Mouse (Mus musculus): ENCODE data around the gene Adamts12. TPM values are rescaled to one million over a fixed set of nuclear protein-coding genes. Genes with fewer than 3 reads are reported as not detected.

The Adamts12 gene
- polyA plus RNA-seq, 1 experiment, result 4.9 TPM

DNA sequence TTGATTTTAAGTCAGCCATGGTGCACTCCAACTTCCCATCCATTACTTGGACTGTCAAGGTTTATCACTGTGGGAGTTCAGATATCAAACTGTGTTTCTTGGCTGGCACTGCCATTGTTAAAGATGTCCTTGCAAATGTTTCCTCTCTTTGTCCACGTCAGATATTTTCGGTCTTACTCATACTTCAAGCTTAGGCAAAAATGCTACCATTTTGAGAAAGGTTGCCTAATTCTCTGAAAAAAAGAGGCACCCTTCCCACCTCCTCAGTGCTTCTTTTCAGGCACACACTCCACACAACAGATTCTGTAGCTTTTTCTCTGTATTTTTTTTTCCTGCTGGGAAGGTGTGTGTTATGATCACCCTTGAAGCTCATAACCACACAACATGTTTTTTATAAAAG is 23.4 kb upstream of the Adamts12 start:
- DNase-seq (ENCODE audit: low read depth), result no peak
- TF ChIP-seq POLR2A (IDR thresholded peaks at IDR 0.05; ENCODE audit: borderline replicate concordance, extremely low read depth, insufficient read depth, insufficient read length, poor library complexity, severe bottlenecking), result no peak
- TF ChIP-seq CTCF (IDR thresholded peaks at IDR 0.05; ENCODE audit: borderline replicate concordance, extremely low read depth, insufficient read depth, insufficient read length), result no peak

DNA sequence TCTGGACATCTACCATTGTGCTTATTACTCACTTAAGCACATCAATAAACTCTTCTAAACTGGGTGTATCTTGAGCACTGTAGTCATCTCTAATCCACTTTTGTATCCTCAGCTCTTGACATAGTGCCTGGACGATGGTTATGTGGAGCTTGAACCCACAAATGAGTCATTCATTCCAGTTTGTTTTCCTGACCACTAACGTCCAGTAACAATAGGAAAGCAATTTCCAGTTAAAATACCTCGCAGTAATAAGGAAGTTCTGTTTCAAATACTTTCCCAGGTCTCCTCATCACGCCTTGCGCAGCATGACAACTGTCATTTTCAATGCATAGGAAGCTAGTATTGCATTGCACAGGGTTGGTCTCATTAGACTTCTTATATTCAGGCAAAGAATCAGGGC is 21.8 kb upstream of the Adamts12 start:
- TF ChIP-seq CTCF (IDR thresholded peaks at IDR 0.05; ENCODE audit: borderline replicate concordance, extremely low read depth, insufficient read depth, insufficient read length) (no peak), POLR2A (IDR thresholded peaks at IDR 0.05; ENCODE audit: borderline replicate concordance, extremely low read depth, insufficient read depth, insufficient read length, poor library complexity, severe bottlenecking) (no peak)
- no peak for DNase-seq (ENCODE audit: low read depth)

DNA sequence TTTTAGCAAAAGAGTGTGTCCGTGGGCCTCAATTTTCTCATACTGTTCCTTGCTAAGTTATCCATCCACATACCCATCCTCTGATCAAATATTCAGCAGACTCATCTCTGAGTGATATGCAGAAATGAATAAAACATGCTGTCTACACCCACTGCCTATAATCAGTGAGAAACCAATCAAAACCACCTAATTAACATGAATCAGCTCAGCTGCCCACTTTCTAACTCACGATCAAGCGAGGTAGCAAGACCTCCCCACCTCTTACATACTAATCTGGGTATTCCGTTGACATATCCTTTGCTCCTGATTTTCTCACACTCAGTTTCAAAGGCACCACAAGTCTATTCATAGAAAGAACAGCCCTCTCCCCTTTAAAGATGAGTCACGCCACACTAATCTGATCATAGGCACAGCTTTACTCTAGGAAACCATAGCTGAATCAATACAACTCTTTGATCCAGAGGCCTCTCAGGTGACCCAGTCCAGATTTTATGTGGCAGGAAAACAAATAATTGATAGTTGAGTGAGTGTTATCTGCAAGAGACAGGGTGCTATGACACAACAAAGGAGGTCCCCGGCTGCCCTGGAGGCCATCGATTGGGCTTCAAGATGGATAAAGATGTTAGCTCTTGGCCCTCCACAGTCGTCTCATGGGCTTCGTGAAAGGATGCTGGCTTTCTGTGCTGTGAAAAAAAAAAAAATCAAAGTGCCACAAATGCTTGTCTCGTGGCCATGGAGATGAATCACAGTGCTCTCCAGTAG is 10.7 kb upstream of the Adamts12 start:
- TF ChIP-seq POLR2A (IDR thresholded peaks at IDR 0.05; ENCODE audit: borderline replicate concordance, extremely low read depth, insufficient read depth, insufficient read length, poor library complexity, severe bottlenecking), result no peak
- TF ChIP-seq CTCF (IDR thresholded peaks at IDR 0.05; ENCODE audit: borderline replicate concordance, extremely low read depth, insufficient read depth, insufficient read length), result no peak

DNA sequence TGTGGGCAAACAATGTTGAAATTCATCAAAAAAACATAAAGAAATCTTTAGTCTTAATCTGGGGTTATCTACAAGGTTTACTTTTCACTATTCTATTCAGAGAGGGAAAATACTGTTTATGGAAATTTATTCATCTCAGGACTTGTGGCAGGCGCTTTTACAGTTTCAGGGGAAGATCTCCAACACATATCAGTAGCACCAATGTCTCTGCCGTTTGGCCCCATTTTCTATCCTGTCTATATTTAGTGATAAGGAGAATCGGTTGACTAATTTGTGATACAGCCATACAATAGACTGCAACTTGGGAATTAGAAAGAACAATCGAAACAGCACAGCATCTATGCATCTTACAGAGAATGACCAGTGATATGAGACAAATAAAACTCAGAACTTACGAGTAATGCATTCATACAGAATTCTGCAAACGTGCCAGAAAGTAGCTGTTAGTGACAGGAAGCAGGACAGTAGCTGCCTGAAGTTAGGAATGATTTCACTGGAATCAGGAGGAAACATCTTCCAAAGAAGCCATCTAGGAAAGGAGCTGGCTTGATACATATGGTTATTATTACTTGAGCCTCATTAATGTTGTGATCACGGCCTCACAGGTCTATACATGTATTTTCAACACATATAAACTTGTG is 10.0 kb upstream of the Adamts12 start:
- no peak for DNase-seq (ENCODE audit: low read depth)
- TF ChIP-seq POLR2A (IDR thresholded peaks at IDR 0.05; ENCODE audit: borderline replicate concordance, extremely low read depth, insufficient read depth, insufficient read length, poor library complexity, severe bottlenecking), result no peak
- TF ChIP-seq CTCF (IDR thresholded peaks at IDR 0.05; ENCODE audit: borderline replicate concordance, extremely low read depth, insufficient read depth, insufficient read length), result no peak

More for the DNA sequence above, 10.7 kb upstream of the Adamts12 start:
- peak; percentile 47 for DNase-seq (ENCODE audit: low read depth)

DNA sequence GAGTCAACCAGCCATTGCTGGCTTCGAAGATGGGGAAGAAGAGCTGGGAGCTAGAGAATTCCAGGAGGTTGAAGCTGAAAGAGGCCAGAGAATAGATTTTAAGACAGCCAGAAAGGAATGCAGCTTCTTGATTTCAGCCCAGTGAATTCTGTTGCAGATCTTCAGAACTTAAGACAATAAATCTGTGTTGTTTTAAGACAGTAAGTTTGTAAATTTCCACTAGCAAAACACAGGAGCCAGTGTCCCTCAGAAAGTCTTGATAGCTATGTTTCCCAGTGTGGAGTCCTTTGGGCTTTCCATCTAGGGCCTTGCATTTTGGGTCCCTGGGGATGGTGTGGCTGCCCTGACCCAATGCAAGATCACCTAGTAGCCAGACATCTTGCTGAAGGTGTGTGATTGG is 1.7 kb upstream of the Adamts12 start:
- DNase-seq (ENCODE audit: low read depth), result no peak
- TF ChIP-seq POLR2A (IDR thresholded peaks at IDR 0.05; ENCODE audit: borderline replicate concordance, extremely low read depth, insufficient read depth, insufficient read length, poor library complexity, severe bottlenecking) (no peak), CTCF (IDR thresholded peaks at IDR 0.05; ENCODE audit: borderline replicate concordance, extremely low read depth, insufficient read depth, insufficient read length) (no peak)

DNA sequence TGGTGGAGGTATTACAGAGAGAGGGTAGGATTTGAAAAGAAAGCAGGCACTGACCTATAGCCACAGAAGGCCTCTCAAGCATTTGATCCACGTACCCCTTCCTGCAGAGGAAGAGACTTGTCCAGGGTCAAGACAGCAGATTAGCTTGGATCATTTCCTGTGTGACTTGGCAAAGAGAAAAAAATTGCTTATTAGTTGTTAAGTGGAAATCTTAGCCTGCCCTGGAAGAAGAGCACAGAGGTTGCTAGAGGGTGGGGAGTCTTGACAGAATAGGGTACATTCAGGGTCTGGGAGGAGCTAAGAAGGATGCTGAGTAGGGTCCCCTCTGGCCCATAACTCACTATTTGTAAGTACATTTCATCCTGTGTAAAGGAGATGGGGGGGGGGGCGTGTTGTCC is 431 bp upstream of the Adamts12 start:
- no peak for DNase-seq (ENCODE audit: low read depth)
- no peak for TF ChIP-seq POLR2A (IDR thresholded peaks at IDR 0.05; ENCODE audit: borderline replicate concordance, extremely low read depth, insufficient read depth, insufficient read length, poor library complexity, severe bottlenecking)
- TF ChIP-seq CTCF (IDR thresholded peaks at IDR 0.05; ENCODE audit: borderline replicate concordance, extremely low read depth, insufficient read depth, insufficient read length), result no peak

DNA sequence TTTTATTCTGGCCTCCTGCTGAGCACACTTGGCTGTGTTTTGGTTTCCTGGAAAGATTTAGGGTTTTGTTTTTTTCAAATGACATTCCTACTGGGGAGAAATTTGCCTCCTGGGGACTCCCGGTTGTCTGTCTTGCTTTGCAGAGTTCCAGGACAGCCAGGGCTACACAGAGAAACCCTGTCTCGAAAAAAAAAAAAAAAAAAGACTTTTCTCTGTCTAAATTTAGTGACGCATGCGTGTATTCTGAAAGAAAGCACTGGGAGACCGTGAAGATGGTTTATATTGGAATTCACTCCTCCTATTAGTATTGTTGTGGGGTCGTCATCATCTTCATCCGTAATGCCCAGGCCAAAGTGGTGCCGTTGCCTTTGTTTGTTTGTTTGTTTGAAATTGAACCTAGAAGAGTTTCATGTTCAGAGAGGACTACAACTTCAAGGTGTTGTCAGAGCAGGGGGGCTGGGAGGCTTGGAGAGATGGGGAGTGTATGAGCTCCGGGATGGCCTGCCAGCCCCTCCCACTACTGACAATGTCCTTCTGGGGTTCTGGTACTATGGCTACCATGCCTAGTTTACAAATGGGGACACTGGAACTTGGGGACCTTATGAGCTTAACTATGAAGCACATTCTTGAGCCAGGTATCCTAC is 1.1 kb downstream of the Adamts12 start:
- TF ChIP-seq POLR2A (IDR thresholded peaks at IDR 0.05; ENCODE audit: borderline replicate concordance, extremely low read depth, insufficient read depth, insufficient read length, poor library complexity, severe bottlenecking) (no peak), CTCF (IDR thresholded peaks at IDR 0.05; ENCODE audit: borderline replicate concordance, extremely low read depth, insufficient read depth, insufficient read length) (no peak)
- DNase-seq (ENCODE audit: low read depth), result peak; percentile 19

DNA sequence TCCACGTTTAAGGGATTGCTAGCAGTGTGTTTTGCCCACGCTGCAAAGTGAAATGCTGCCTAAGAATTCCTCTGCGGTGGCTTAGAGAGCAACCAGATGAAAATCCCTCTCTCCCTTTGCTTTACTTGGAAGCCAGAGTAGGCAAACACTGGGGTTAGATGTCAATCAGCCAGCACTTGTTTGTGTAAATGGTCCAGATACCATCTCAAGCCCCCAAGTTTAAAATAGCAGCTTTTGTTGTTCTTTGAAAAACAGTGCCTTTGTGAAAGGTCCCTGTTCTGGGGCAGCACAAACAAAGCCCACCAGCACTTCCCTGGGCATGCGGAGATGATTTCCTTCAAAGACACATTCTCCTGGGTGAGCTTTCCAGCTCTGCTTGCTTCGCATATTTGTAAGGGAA is 1.7 kb downstream of the Adamts12 start:
- no peak for TF ChIP-seq POLR2A (IDR thresholded peaks at IDR 0.05; ENCODE audit: borderline replicate concordance, extremely low read depth, insufficient read depth, insufficient read length, poor library complexity, severe bottlenecking)
- TF ChIP-seq CTCF (IDR thresholded peaks at IDR 0.05; ENCODE audit: borderline replicate concordance, extremely low read depth, insufficient read depth, insufficient read length), result no peak
- DNase-seq (ENCODE audit: low read depth), result peak; percentile 52

DNA sequence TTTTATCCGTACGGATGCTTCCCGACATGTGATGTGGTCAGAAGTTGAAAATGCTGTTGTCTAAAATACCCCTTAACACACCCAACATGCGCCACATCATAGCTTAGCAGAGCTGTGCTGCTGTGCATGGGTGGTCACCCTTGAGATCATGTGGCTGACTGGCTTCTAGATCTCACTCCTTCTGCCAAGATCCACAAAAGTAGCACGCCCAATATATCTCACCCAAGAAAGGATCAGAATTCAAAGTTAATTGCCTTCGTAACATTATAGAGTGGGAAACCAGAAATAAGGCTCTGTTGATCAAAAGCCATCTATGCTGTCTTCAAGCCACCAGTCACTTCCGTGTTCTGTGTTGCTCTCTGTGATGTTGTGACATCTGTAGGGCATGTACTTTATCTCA is 3.3 kb downstream of the Adamts12 start:
- DNase-seq (ENCODE audit: low read depth), result no peak

DNA sequence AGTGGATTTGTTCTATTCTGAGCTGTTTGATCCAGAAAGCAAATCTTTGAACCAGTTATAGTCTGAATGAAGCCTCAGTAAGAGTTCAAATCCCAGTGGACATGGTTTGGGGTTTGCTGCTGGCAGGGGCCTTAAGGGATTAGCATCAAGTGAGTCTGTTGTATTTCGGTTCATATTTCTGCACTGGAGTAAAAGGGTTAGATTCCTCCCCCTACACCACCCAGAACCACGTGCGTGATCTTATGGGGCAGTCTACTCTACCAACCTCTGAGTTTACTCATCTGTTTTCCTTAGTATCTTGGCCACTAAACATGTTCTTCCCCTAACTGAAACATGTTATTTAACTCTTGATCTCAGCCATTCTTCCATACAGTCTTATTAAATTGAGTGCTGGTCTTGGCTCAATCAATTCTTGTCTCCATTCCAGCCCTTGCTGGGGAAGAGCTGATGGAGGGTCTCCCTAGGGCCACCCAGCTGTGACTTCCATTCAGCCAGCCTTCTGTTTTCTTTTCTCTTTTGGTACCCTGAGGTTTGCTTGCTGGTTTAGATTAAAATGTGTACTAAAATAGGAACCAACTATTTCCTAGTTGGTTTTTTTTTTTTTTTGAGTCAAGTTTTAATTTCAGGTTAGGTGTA is 11.3 kb downstream of the Adamts12 start:
- no peak for DNase-seq (ENCODE audit: low read depth)
- TF ChIP-seq CTCF (IDR thresholded peaks at IDR 0.05; ENCODE audit: borderline replicate concordance, extremely low read depth, insufficient read depth, insufficient read length) (no peak), POLR2A (IDR thresholded peaks at IDR 0.05; ENCODE audit: borderline replicate concordance, extremely low read depth, insufficient read depth, insufficient read length, poor library complexity, severe bottlenecking) (no peak)

More for the DNA sequence above, 3.3 kb downstream of the Adamts12 start:
- TF ChIP-seq POLR2A (IDR thresholded peaks at IDR 0.05; ENCODE audit: borderline replicate concordance, extremely low read depth, insufficient read depth, insufficient read length, poor library complexity, severe bottlenecking) (no peak), CTCF (IDR thresholded peaks at IDR 0.05; ENCODE audit: borderline replicate concordance, extremely low read depth, insufficient read depth, insufficient read length) (no peak)

DNA sequence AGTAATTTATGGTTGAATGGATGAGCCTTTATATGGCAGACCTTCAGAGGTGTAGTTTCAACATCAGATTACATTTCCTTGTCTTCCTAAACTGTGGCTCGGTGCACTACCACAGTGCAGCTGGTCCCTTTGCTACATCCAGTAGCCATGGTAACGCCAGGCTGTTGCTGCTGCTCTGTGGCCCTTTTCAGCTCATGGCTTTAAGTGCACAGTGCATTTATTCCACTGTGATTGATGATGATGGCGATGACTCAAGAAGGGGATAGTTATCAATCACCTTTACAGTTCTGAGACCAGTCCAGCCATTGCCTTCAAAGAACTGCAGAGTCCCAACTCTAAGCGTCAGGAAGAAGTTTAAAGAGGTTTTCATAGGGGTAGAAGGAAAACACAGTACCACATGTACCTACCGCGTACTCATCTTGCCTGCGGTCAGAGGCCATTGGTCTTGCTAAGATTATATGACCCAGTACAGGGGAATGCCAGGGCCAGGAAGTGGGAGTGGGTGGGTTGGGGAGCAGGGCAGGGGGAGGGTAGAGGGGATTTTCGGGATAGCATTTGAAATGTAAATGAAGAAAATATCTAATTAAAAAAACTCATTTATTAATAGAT is 18.5 kb downstream of the Adamts12 start:
- DNase-seq (ENCODE audit: low read depth), result peak; percentile 71
- TF ChIP-seq POLR2A (IDR thresholded peaks at IDR 0.05; ENCODE audit: borderline replicate concordance, extremely low read depth, insufficient read depth, insufficient read length, poor library complexity, severe bottlenecking) (no peak), CTCF (IDR thresholded peaks at IDR 0.05; ENCODE audit: borderline replicate concordance, extremely low read depth, insufficient read depth, insufficient read length) (no peak)

All from brain, embryonic 14.5 days (tissue).